Mouse (Mus musculus) limb, embryonic 10.5 days (tissue): ENCODE data around the gene Alas2. TPM values are rescaled to one million over a fixed set of nuclear protein-coding genes. Genes with fewer than 3 reads are reported as not detected.

ENCODE experiments used
- DNase-seq: peaks from one replicate; pipeline ENCODE4 v3.0.0-alpha.2; 2017; ENCODE audit warnings: low spot score
- H3K27ac ChIP-seq: fragments of 300-500 bp; sonication (generic); 2 replicates; pipeline ENCODE4 v1.5.1; 2016; ENCODE audit warnings: mild to moderate bottlenecking
- H3K27me3 ChIP-seq: fragments of 300-500 bp; sonication (generic); 2 replicates; pipeline ENCODE4 v1.6.1; 2016; ENCODE audit warnings: low read depth, mild to moderate bottlenecking; ENCODE audit not compliant: poor library complexity, severe bottlenecking
- H3K36me3 ChIP-seq: fragments of 300-500 bp; sonication (generic); 2 replicates; pipeline ENCODE4 v1.6.1; 2016; ENCODE audit warnings: mild to moderate bottlenecking, moderate library complexity
- H3K4me1 ChIP-seq: fragments of 300-500 bp; sonication (generic); 2 replicates; pipeline ENCODE4 v1.6.1; 2016
- H3K4me3 ChIP-seq: fragments of 300-500 bp; sonication (generic); 2 replicates; pipeline ENCODE4 v1.5.1; 2016; ENCODE audit warnings: mild to moderate bottlenecking, moderate library complexity
- H3K9me3 ChIP-seq: fragments of 300-500 bp; sonication (generic); replicated peaks from 2 replicates; pipeline ENCODE4 v1.6.1; 2016; ENCODE audit warnings: mild to moderate bottlenecking
- WGBS: fragments of 180-500 bp; shearing (Covaris S2); methylation state at CpG from one replicate; pipeline ENCODE4 v1.1.7; 2016; 5-methylcytosine and 5-hydroxymethylcytosine counted together
- microRNA-seq: library from miRNA; unstranded; fragments of <30 nt; microRNA quantifications from one replicate; pipeline ENCODE4, GENCODE M21; 2017
- polyA plus RNA-seq: library from polyadenylated mRNA; unstranded; fragments of >200 nt; fragmentation: Nextera tagmentation; extraction: Ambion mirVana; gene quantifications from 2 replicates; pipeline ENCODE4 v1.2.1, GENCODE M21; 2016

Alas2 gene
- polyA plus RNA-seq, 1 experiment from 2014 or later: 44.8 TPM

DNA sequence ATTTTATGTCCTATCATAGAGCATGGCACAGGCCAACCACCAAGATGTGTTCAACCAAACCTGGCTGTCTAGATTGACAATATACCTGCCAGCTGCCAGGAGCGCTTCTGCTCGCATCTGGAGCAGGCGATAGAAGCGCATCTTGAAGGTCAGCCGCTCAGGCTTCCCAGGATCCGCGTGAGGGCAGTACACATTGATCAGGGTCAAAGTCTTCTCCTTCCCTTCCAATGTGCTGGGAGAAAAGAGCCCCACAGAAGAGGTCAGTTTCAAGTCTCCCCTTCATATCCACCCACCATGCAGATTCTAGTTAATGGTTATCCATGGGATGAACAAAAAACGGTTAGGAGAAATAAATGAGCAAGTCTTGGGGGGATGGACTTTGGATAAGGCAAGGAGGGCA, 37.9 kb downstream of the Alas2 start:
- Histone ChIP-seq H3K27ac (no peak overlapping the region), H3K4me1 (no peaks in the 10 kb centered on the region), H3K27me3 (peaks cover 62% of the 10 kb centered on the region), H3K36me3 (peaks cover 57% of the 10 kb centered on the region), H3K4me3 (no peak overlapping the region), H3K9me3 (no peaks in the 10 kb centered on the region)
- no peak for DNase-seq
- 98% methylated on average over 8 of the region's 8 CpGs for WGBS

DNA sequence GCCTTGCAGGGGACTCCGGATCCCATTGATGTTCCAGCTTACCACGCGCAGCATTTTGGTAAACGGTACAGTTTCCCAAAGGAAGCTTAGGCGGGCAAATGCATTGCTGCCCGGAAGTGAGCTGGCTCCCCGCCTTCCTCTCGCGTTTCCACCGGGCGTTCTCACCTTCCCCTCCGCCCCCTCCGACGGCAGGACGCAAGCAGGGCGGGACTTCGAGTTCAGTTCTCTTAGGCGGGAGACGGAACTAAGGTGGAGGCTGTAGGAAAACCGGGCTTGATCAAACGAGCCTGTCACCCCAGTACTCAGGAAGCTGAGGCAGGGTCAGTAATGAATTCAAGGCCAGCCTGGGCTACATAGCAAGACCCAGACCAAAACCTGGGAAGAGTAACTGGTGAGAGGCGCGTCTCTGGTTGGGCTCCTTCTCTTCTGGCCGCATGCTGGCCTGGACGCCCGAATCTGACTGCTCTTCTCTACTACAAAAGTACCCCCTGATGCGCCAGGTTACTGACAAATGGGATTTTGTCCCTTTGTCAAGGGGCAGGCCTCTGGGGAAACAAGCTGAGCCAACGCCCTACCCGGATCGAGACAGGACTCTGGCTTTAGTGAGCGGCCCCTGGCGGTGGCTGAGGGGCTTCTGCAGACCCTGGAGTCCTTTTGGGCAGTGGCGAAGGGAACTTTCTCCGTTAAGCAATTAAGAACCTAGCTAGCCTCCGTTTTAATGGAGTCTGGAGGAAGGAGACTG, 41.0 kb downstream of the Alas2 start, which contains the start of gene Pfkfb1:
Pfkfb1 (plus strand) TSS at position 207 of the 742 bp plus-strand sequence.
- Histone ChIP-seq H3K4me3 (peak within 1 kb of the TSS; percentile 56), H3K27ac (peak within 1 kb of the TSS; percentile 88), H3K9me3 (no peaks in the 10 kb centered on the region), H3K4me1 (no peaks in the 10 kb centered on the region), H3K36me3 (peaks cover 28% of the 10 kb centered on the region), H3K27me3 (peaks cover 73% of the 10 kb centered on the region)
- peak; percentile 79 for DNase-seq
- WGBS: 13% methylated on average over 35 of the region's 35 CpGs

DNA sequence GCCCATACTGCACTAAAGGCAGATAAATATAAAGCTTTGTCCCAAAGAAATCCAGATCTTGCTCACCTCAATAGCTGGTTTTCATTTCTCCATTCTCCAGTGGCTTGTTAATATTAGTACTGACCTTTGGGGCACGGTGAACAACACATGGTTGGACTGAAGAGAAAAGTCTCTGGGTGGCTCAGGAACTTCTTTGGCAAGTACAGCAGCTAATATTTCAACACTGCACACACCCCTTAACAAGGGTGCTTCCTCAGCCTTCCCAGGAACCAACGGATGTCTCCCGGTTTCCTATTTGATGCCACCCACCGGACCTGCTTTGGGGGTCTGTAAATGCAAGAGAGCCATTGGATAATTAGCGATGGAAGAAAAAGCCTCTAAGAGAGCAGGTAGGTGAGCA, 42.5 kb downstream of the Alas2 start, which contains the start of gene Apex2:
Apex2 (minus strand) TSS at position 173 of the 400 bp plus-strand sequence.
- H3K36me3 ChIP-seq: peaks cover 13% of the 10 kb centered on the region
- peak within 1 kb of the TSS; percentile 56 for H3K4me3 ChIP-seq
- peaks cover 81% of the 10 kb centered on the region for H3K27me3 ChIP-seq
- no peaks in the 10 kb centered on the region for H3K4me1 ChIP-seq
- WGBS: 65% methylated on average over 5 of the region's 5 CpGs
- no peaks in the 10 kb centered on the region for H3K9me3 ChIP-seq
- DNase-seq: no peak
- peak within 1 kb of the TSS; percentile 88; the same call in 1 of the 2 replicates for H3K27ac ChIP-seq

DNA sequence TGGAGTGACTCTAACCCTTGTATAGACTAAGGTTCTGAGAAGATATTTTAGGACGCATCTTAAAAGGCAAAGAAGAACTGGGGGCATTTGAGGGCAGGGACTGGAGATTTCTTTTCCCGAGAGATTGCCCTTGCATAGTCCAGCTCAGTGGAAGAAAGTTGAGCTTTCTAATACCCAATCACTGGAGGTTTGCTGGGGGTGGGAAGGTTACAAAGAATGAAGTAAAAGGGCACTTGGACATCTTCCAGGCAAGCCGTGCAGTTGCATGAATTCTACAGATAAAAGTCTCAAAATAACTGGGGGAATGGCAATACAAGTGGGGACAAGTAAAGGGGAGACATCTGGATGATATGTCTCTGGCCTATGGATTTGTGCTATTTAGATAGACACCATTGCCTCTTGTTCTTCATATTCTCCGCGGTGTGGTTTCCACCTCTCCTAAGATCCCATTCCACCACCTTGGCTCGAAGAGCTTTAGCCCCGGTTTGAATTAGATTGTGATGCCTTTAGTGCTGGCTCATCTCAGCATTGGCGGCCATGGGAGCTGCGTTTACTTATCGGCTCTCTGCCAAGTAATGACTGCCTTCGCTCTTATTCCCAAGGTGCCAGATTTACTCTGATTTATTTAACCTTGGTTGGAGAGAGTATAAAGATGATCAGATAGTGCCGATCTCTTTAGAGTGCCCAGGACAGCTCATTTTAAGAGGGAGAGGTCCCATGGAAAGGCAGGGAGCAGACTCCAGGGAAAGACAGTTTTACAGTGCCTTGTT, 46.3 kb downstream of the Alas2 start:
- Histone ChIP-seq H3K27ac (no peak overlapping the region), H3K9me3 (no peaks in the 10 kb centered on the region), H3K4me3 (no peak overlapping the region), H3K36me3 (no peaks in the 10 kb centered on the region), H3K4me1 (no peaks in the 10 kb centered on the region), H3K27me3 (peaks cover 66% of the 10 kb centered on the region)
- no peak for DNase-seq
- WGBS: 90% methylated on average over 12 of the region's 12 CpGs

DNA sequence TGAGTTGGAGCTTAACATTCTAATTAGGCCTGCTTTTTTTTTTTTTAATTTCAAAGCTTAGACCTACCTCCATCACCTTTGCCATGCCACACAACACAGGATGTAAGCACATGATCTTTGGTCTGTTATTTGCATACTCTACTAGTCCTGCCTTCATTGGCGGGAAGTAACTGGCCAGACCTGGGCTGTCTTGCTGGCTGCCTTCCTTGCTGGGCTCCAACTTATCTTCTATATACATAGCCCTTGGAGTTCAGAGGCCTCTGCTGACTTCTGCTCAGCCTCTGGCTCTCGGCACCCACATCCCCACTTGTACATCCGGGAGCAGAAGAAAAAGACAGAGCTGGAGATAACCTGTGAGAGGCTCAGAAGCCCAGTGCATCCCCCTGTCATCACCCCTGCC, 47.0 kb downstream of the Alas2 start:
- no peak overlapping the region for H3K27ac ChIP-seq
- H3K4me3 ChIP-seq: no peak overlapping the region
- no peaks in the 10 kb centered on the region for H3K9me3 ChIP-seq
- no peaks in the 10 kb centered on the region for H3K4me1 ChIP-seq
- DNase-seq: no peak
- 84% methylated on average over 3 of the region's 3 CpGs for WGBS
- H3K27me3 ChIP-seq: peaks cover 64% of the 10 kb centered on the region
- H3K36me3 ChIP-seq: no peaks in the 10 kb centered on the region

DNA sequence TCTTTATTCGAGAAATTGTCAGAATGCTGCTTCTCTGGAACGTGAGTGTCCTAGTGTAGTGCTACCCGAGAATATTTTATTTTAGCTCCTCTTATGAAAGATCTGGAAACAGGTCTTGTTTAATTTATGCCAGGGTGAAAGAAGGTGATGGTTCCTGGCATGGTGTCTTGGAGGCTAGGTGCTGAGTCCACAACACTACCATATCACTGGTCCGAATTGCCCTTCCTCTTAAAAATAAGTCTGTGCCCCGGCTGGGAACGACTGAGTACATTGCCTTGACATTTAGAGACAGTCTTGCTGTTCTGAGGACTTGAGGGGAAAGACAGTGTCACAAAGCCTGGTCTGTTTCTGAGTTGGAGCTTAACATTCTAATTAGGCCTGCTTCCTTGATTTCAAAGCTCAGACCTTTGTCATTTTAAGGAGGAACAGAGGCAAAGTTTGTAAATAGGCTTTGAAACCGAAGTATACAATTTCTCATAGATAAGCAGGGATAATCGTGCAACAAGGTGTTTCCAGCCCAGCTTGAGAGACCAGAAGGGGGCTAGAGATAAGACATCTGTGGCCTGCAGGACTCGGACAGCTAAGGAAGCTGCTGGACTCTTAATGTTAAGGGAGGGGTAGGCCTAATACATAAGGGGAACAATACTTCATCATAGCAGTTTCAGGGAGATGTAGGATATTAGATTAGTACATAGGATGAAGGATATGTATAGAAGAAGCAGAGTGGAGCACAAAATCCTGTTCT, 48.0 kb downstream of the Alas2 start:
- 86% methylated on average over 9 of the region's 9 CpGs for WGBS
- H3K9me3 ChIP-seq: no peaks in the 10 kb centered on the region
- H3K27ac ChIP-seq: no peak overlapping the region

DNA sequence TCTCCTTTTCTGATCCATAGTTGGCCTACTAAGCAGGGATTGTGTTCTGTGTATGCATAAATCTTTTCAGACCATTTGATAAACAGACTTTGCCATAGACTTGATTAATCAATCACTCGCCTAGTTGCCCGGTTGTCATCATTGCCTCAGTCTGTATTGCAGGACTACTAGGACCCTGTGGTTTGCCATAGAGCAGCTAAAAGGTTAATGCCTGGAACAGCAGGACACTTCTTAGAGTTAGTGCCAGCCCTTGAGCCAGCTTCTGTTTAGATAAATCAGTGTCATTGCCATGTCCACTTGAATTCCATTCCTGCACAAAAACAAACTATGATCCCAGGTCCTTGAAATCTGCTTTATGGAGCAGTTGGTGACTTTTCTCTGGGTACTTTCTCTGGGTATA, 51.7 kb downstream of the Alas2 start:
- WGBS: 90% methylated on average over 2 of the region's 2 CpGs
- Histone ChIP-seq H3K36me3 (no peaks in the 10 kb centered on the region), H3K27ac (no peak overlapping the region)

More for the DNA sequence above, 48.0 kb downstream of the Alas2 start:
- DNase-seq: no peak
- Histone ChIP-seq H3K4me3 (no peak overlapping the region), H3K36me3 (no peaks in the 10 kb centered on the region), H3K4me1 (no peaks in the 10 kb centered on the region), H3K27me3 (peaks cover 60% of the 10 kb centered on the region)

More for the DNA sequence above, 51.7 kb downstream of the Alas2 start:
- Histone ChIP-seq H3K4me1 (no peaks in the 10 kb centered on the region), H3K27me3 (peaks cover 29% of the 10 kb centered on the region), H3K4me3 (no peak overlapping the region), H3K9me3 (no peaks in the 10 kb centered on the region)
- no peak for DNase-seq

Small RNAs within 50 kb of the gene (microRNA-seq; reads per million reads assigned to microRNA genes)
- not detected for gene Mir3620

Other genes starting within 250 kb of the Alas2 start
- 41.4 and 45.7 TPM in 2 replicates for gene Tmem29, start 88.2 kb upstream of the Alas2 start, polyA plus RNA-seq
- gene Pfkfb1, start 40.9 kb downstream of the Alas2 start, polyA plus RNA-seq: 10.8 and 11.1 TPM in 2 replicates
- gene Apex2, start 42.5 kb downstream of the Alas2 start, polyA plus RNA-seq: 32.7 and 35.8 TPM in 2 replicates
- gene Tro, start 110.2 kb downstream of the Alas2 start, polyA plus RNA-seq: 35.0 and 40.7 TPM in 2 replicates